In the genomic region with DNA sequence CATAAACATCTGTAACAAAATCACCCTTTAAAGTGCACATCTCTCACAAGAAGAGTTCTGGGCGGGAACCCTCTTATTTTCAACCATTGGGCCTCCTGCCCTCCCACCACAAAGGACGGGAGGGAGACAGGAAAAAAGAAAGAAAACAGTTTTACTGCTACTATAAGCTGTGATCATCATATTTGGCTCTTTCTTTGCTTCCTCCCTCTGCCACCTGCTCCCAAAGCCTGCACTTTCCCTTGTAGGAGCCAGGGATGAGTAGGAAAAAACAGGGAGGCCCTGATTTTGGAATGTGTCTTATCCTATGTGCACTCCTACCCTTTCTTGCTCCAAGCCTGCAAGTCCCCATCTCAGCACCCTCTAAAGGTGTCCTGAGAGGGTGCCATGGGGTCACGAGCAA, we compare ENCODE assay signal across 25 mouse cellular contexts.
"Had no signal": no experiment of that assay in that cellular context is flagged by ENCODE, and none has a peak within 500 bp of the region (broad histone marks: within the 10 kb centered on the region; RNA-seq: fewer than 3 reads in every experiment).

No protein-coding gene starts in this region.

- H3K9ac ChIP-seq: heart, embryonic 12.5 days; hindbrain, embryonic 13.5 days; intestine, embryonic 15.5 days; limb, embryonic 12.5 days; liver, embryonic 13.5 days; liver, embryonic 15.5 days; liver, postnatal 0 days had no signal

- H3K4me2 ChIP-seq: heart, embryonic 12.5 days; hindbrain, embryonic 13.5 days; intestine, embryonic 15.5 days; limb, embryonic 12.5 days; liver, embryonic 11.5 days; liver, embryonic 13.5 days; liver, embryonic 15.5 days had no signal

- H3K4me1 ChIP-seq: heart, embryonic 10.5 days had no signal

- H3K4me3 ChIP-seq: heart, embryonic 10.5 days; heart, embryonic 12.5 days; hindbrain, embryonic 13.5 days; intestine, embryonic 15.5 days; left cerebral cortex, adult 2 months; limb, embryonic 10.5 days; limb, embryonic 12.5 days; liver, embryonic 13.5 days; liver, embryonic 15.5 days had no signal

- DNase-seq: gastrocnemius, postnatal 14 days; gastrocnemius, postnatal 36 days; heart, adult 18-20 months; heart, postnatal 10 days; heart, postnatal 4 days; kidney, adult 18-20 months; kidney, adult 8-10 months; kidney, postnatal 10 days; kidney, postnatal 25 days; kidney, postnatal 4 days; liver; liver, embryonic 13.5 days; liver, postnatal 0 days had no signal

- H3K27me3 ChIP-seq: heart, embryonic 12.5 days; hindbrain, embryonic 13.5 days; intestine, embryonic 15.5 days; limb, embryonic 12.5 days; liver, embryonic 13.5 days; liver, embryonic 15.5 days had no signal

- H3K9me3 ChIP-seq: heart, embryonic 10.5 days; heart, embryonic 12.5 days; hindbrain, embryonic 13.5 days; intestine, embryonic 15.5 days; limb, embryonic 10.5 days; limb, embryonic 12.5 days; liver, embryonic 13.5 days; liver, embryonic 15.5 days had no signal

- ATAC-seq: hindbrain, embryonic 16.5 days; inflammation-experienced regulatory T-cells, adult 6 months; intestine, embryonic 15.5 days; intestine, postnatal 0 days; liver, postnatal 0 days had no signal

- H3K27ac ChIP-seq: heart, embryonic 10.5 days; hindbrain, embryonic 13.5 days; intestine, embryonic 15.5 days; left cerebral cortex, adult 2 months; limb, embryonic 10.5 days; limb, embryonic 12.5 days; liver, embryonic 13.5 days; liver, embryonic 15.5 days had no signal
